Comparison of ENCODE assay signal across 8 mouse cellular contexts in the genomic region with DNA sequence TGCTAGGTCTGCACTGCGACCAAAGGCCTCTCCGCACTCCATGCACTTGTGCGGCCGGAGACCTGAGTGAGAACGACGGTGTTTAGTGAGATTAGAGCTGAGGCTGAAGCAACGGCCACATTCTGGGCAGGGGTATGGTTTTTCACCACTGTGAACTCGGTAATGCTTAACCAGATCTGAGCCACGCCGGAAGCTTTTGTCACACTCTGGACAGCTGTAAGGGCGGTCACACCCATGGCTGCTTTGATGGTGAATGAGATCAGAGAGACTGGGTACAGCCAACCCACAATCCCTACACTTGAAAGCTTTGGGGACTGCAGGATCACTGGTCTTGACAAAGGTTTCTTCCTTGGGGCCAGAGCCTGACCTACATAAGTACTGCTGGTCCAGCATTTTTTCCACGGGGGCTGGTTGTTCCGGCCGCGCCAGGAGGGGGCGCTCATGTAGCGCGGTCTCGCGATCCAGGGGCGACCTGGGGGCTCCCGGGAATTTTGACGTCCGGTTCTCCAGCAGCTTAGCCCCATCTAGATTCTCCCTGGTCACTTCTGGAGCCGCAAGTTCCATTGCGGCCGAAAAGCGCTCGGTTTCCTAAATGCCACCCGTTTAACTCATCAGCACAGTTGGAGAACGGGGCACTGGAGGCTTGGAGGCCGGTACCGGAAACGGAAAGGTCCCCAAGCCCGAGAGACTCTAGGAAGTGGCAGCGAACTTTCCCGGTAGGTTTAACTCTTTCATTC. TPM values are rescaled to one million over a fixed set of nuclear protein-coding genes. Genes with fewer than 3 reads are reported as not detected.
A peak's percentile ranks its signal among the peaks of the same experiment; 100 is the strongest.
DNase-seq lines count a peak whose midpoint lies in the region; ATAC-seq and TF ChIP-seq lines count a peak whose summit lies in the region.

A gene (plus strand): TSS at position 487 of the 737 bp plus-strand sequence.

- H3K4me3 ChIP-seq in E14TG2a.4 (replicated peaks; ENCODE audit: low read length), result peak within 1 kb of the TSS; percentile 95
- H3K4me3 ChIP-seq in forebrain, embryonic 12.5 days (replicated peaks), result peak within 1 kb of the TSS; percentile 60
- H3K4me3 ChIP-seq in heart, embryonic 16.5 days (ENCODE audit: low read length), result peak within 1 kb of the TSS; percentile 86
- peak within 1 kb of the TSS; percentile 82 for H3K4me3 ChIP-seq in liver, embryonic 15.5 days (replicated peaks)
- peak within 1 kb of the TSS; percentile 53 for H3K4me3 ChIP-seq in neural tube, embryonic 11.5 days (ENCODE audit: low read depth, low read length)
- peak within 1 kb of the TSS; percentile 71 for H3K4me3 ChIP-seq in stomach, postnatal 0 days (ENCODE audit: low read depth, low read length)

- peak within 1 kb of the TSS; percentile 69 for H3K9ac ChIP-seq in forebrain, embryonic 12.5 days
- H3K9ac ChIP-seq in heart, embryonic 16.5 days (ENCODE audit: low read length), result peak within 1 kb of the TSS; percentile 89
- peak within 1 kb of the TSS; percentile 82 for H3K9ac ChIP-seq in liver, embryonic 15.5 days
- peak within 1 kb of the TSS; percentile 76 for H3K9ac ChIP-seq in neural tube, embryonic 11.5 days (ENCODE audit: low read length)
- H3K9ac ChIP-seq in stomach, postnatal 0 days (ENCODE audit: low read length), result peak within 1 kb of the TSS; percentile 89

- H3K9me3 ChIP-seq in E14TG2a.4 (ENCODE audit: low read length), result no peaks in the 10 kb centered on the region
- H3K9me3 ChIP-seq in forebrain, embryonic 12.5 days, result no peaks in the 10 kb centered on the region
- H3K9me3 ChIP-seq in heart, embryonic 16.5 days (replicated peaks; ENCODE audit: control insufficient read depth, low read length), result no peaks in the 10 kb centered on the region
- no peaks in the 10 kb centered on the region for H3K9me3 ChIP-seq in liver, embryonic 15.5 days (replicated peaks)
- no peaks in the 10 kb centered on the region for H3K9me3 ChIP-seq in neural tube, embryonic 11.5 days (ENCODE audit: control insufficient read depth, low read length)
- no peaks in the 10 kb centered on the region for H3K9me3 ChIP-seq in stomach, postnatal 0 days (ENCODE audit: control insufficient read depth, low read length)

- peak; percentile 34; the same call in 1 of the 2 replicates for ATAC-seq in forebrain, embryonic 12.5 days (ENCODE audit: low FRiP score)
- ATAC-seq in heart, embryonic 16.5 days (replicated peaks; ENCODE audit: extremely low read depth, insufficient read depth, low FRiP score), result no peak; the same call in 1 of the 2 replicates
- ATAC-seq in liver, embryonic 15.5 days (ENCODE audit: insufficient read depth), result 0 out of 2 replicates have a peak, but pooled peaks have one; percentile 11
- ATAC-seq in neural tube, embryonic 11.5 days (ENCODE audit: insufficient read depth, low FRiP score, low TSS enrichment), result 0 out of 2 replicates have a peak, but pooled peaks have one; percentile 14
- ATAC-seq in stomach, postnatal 0 days (ENCODE audit: low FRiP score, low TSS enrichment), result peak; percentile 40

- TF ChIP-seq EP300 in stomach, postnatal 0 days (optimal IDR thresholded peaks at IDR 0.05), result no peak

- peak; percentile 73 for DNase-seq in c-Kit-positive CD71-positive TER-119-positive erythroid progenitor cells, embryonic 14.5 days (ENCODE audit: low spot score)
- peak; percentile 85 to 92 for DNase-seq in kidney, postnatal 36 days
- DNase-seq in neural tube, embryonic 11.5 days (ENCODE audit: low spot score), result peak; percentile 88
- peak; percentile 84 for DNase-seq in stomach, postnatal 0 days (ENCODE audit: low spot score)

- peaks cover 48% of the 10 kb centered on the region for H3K36me3 ChIP-seq in E14TG2a.4 (ENCODE audit: insufficient read depth, low read length)
- H3K36me3 ChIP-seq in forebrain, embryonic 12.5 days (replicated peaks), result peaks cover 27% of the 10 kb centered on the region
- peaks cover 13% of the 10 kb centered on the region for H3K36me3 ChIP-seq in heart, embryonic 16.5 days (ENCODE audit: control insufficient read depth, insufficient read depth)
- H3K36me3 ChIP-seq in liver, embryonic 15.5 days (replicated peaks), result peaks cover 35% of the 10 kb centered on the region
- peaks cover 6% of the 10 kb centered on the region for H3K36me3 ChIP-seq in neural tube, embryonic 11.5 days (ENCODE audit: control insufficient read depth, insufficient read depth, low read length)
- peaks cover 18% of the 10 kb centered on the region for H3K36me3 ChIP-seq in stomach, postnatal 0 days (ENCODE audit: control insufficient read depth, insufficient read depth, low read length)

- H3K4me2 ChIP-seq in forebrain, embryonic 12.5 days, result peak within 1 kb of the TSS; percentile 80
- peak within 1 kb of the TSS; percentile 78 for H3K4me2 ChIP-seq in heart, embryonic 16.5 days (ENCODE audit: low read depth, low read length)
- peak within 1 kb of the TSS; percentile 84 for H3K4me2 ChIP-seq in liver, embryonic 15.5 days
- H3K4me2 ChIP-seq in neural tube, embryonic 11.5 days (ENCODE audit: low read depth), result peak within 1 kb of the TSS; percentile 92
- H3K4me2 ChIP-seq in stomach, postnatal 0 days (replicated peaks; ENCODE audit: low read depth), result peak within 1 kb of the TSS; percentile 81

- peak; percentile 82 for TF ChIP-seq CTCF in E14TG2a.4 (conservative IDR thresholded peaks at IDR 0.05; ENCODE audit: low read length)
- peak; percentile 86 for TF ChIP-seq CTCF in stomach, postnatal 0 days (IDR thresholded peaks at IDR 0.05; ENCODE audit: low read depth)

- peak within 1 kb of the TSS; percentile 95 for H3K27ac ChIP-seq in forebrain, embryonic 12.5 days
- H3K27ac ChIP-seq in heart, embryonic 16.5 days (ENCODE audit: low read length), result peak within 1 kb of the TSS; percentile 99
- peak within 1 kb of the TSS; percentile 99 for H3K27ac ChIP-seq in liver, embryonic 15.5 days (replicated peaks)
- peak within 1 kb of the TSS; percentile 86 for H3K27ac ChIP-seq in neural tube, embryonic 11.5 days (ENCODE audit: low read depth, low read length)
- peak within 1 kb of the TSS; percentile 98 for H3K27ac ChIP-seq in stomach, postnatal 0 days (replicated peaks)

- H3K4me1 ChIP-seq in E14TG2a.4 (replicated peaks; ENCODE audit: low read depth, low read length), result peaks cover 35% of the 10 kb centered on the region
- peaks cover 18% of the 10 kb centered on the region for H3K4me1 ChIP-seq in forebrain, embryonic 12.5 days
- peaks cover 15% of the 10 kb centered on the region for H3K4me1 ChIP-seq in heart, embryonic 16.5 days (ENCODE audit: control insufficient read depth, insufficient read depth, low read length)
- peaks cover 33% of the 10 kb centered on the region for H3K4me1 ChIP-seq in liver, embryonic 15.5 days (replicated peaks)
- H3K4me1 ChIP-seq in neural tube, embryonic 11.5 days (ENCODE audit: control insufficient read depth, insufficient read depth, low read length), result peaks cover 4% of the 10 kb centered on the region; the same call in 1 of the 2 replicates
- no peaks in the 10 kb centered on the region; the same call in 1 of the 2 replicates for H3K4me1 ChIP-seq in stomach, postnatal 0 days (replicated peaks; ENCODE audit: control insufficient read depth, insufficient read depth)

- WGBS in forebrain, embryonic 12.5 days, result 26% methylated on average over 37 of the region's 37 CpGs
- WGBS in heart, embryonic 16.5 days, result 24% methylated on average over 37 of the region's 37 CpGs
- 23% methylated on average over 37 of the region's 37 CpGs for WGBS in liver, embryonic 15.5 days (ENCODE audit: insufficient replicate concordance)
- 26% methylated on average over 37 of the region's 37 CpGs for WGBS in neural tube, embryonic 11.5 days
- WGBS in stomach, postnatal 0 days, result 22% methylated on average over 37 of the region's 37 CpGs

- H3K27me3 ChIP-seq in E14TG2a.4 (ENCODE audit: insufficient read depth, low read length), result 0 out of 2 replicates have a peak, but pooled peaks cover 3% of the 10 kb centered on the region
- no peaks in the 10 kb centered on the region for H3K27me3 ChIP-seq in forebrain, embryonic 12.5 days
- H3K27me3 ChIP-seq in heart, embryonic 16.5 days (ENCODE audit: control insufficient read depth, insufficient read depth, low read length), result no peaks in the 10 kb centered on the region
- no peaks in the 10 kb centered on the region for H3K27me3 ChIP-seq in liver, embryonic 15.5 days
- H3K27me3 ChIP-seq in neural tube, embryonic 11.5 days (ENCODE audit: control insufficient read depth, insufficient read depth, low read length), result no peaks in the 10 kb centered on the region
- no peaks in the 10 kb centered on the region for H3K27me3 ChIP-seq in stomach, postnatal 0 days (ENCODE audit: control insufficient read depth, insufficient read depth, low read length)

RNA-seq across cellular contexts. Expression of the gene that starts here (rescaled TPM):
- polyA plus RNA-seq in forebrain, embryonic 12.5 days (2016; fragmentation: Nextera tagmentation; extraction: Ambion mirVana), result 14.0 and 15.4 TPM in 2 replicates
- 12.8 and 13.8 TPM in 2 replicates for polyA plus RNA-seq in heart, embryonic 16.5 days (2015; fragmentation: Nextera tagmentation; extraction: Ambion mirVana)
- 6.9 and 9.0 TPM in 2 replicates for polyA plus RNA-seq in liver, embryonic 15.5 days (2015; fragmentation: Nextera tagmentation; extraction: Ambion mirVana)
- polyA plus RNA-seq in neural tube, embryonic 11.5 days (2014; fragmentation: Nextera tagmentation; extraction: Ambion mirVana), result 10.5 and 11.6 TPM in 2 replicates
- 10.7 and 12.4 TPM in 2 replicates for polyA plus RNA-seq in stomach, postnatal 0 days (2015; fragmentation: Nextera tagmentation; extraction: Ambion mirVana)
